In the genomic region with DNA sequence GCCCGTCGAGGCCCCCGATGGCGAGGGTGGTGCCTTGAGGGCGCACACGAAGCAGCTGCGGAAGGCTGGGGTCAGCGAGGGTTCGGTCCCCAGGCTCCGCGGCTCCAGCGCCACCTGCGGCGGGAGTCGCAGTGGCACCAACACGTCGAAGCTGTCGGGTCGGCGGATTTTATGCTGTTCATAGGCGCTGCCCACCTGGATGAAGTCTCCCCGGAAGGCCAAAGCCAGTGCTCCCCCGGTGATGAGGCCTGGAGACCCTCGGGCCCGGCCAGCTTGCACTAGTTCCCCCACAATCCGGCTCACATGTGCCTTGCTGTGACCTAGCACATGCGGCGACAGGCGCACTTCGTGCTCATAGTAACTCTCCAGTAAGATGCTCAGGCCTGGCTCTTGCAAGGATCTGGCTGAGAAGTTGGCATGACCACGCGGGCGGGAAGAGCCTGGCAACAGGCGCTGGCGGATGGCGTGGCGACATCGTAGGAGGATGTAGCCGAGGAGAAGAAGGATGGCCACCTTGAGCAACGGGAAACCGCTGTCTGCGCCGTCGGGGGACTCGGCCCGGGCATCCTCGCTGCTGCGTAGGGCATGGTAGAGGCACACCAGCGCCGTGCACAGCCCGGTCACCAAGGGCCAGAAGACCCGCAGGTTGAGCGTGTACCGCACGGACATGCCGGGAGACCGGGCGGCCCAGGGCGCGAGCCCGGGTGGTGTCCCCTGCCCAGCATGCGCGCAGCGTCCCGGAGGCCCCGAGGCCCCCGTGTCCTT, we compare ENCODE assay signal across 9 mouse cellular contexts. TPM values are rescaled to one million over a fixed set of nuclear protein-coding genes. Genes with fewer than 3 reads are reported as not detected.
DNase-seq lines count a peak whose midpoint lies in the region; ATAC-seq and TF ChIP-seq lines count a peak whose summit lies in the region.
"Had no signal": no experiment of that assay in that cellular context is flagged by ENCODE, and none has a peak within 500 bp of the region (broad histone marks: within the 10 kb centered on the region; RNA-seq: fewer than 3 reads in every experiment).

No protein-coding gene starts in this region.

- H3K9ac ChIP-seq in ES-Bruce4 (ENCODE audit: low read depth, poor library complexity, severe bottlenecking) = peak overlapping the region; percentile 81
- H3K9ac ChIP-seq in embryonic facial prominence, embryonic 13.5 days = peak overlapping the region; percentile 94
- H3K9ac ChIP-seq in limb, embryonic 15.5 days = peak overlapping the region; percentile 90
- H3K9ac ChIP-seq in midbrain, embryonic 16.5 days (ENCODE audit: low read depth, low read length) = peak overlapping the region; percentile 70

- no peak overlapping the region for H3K27ac ChIP-seq in ES-Bruce4 (ENCODE audit: insufficient read depth, low read length)
- H3K27ac ChIP-seq in embryonic facial prominence, embryonic 13.5 days = peak overlapping the region; percentile 84; the same call in 1 of the 2 replicates
- H3K27ac ChIP-seq in limb, embryonic 15.5 days = peak overlapping the region; percentile 89
- H3K27ac ChIP-seq in midbrain, embryonic 16.5 days (ENCODE audit: low read length) = no peak overlapping the region

- no peaks in the 10 kb centered on the region for H3K9me3 ChIP-seq in ES-Bruce4 (replicated peaks; ENCODE audit: control insufficient read depth, insufficient read depth, low read length, poor library complexity, severe bottlenecking)
- no peaks in the 10 kb centered on the region for H3K9me3 ChIP-seq in embryonic facial prominence, embryonic 13.5 days
- no peaks in the 10 kb centered on the region for H3K9me3 ChIP-seq in limb, embryonic 15.5 days
- H3K9me3 ChIP-seq in midbrain, embryonic 16.5 days (replicated peaks; ENCODE audit: control insufficient read depth, low read length, poor library complexity, severe bottlenecking) = no peaks in the 10 kb centered on the region; the same call in 1 of the 2 replicates

- peak overlapping the region; percentile 88 for H3K4me2 ChIP-seq in embryonic facial prominence, embryonic 13.5 days
- H3K4me2 ChIP-seq in limb, embryonic 15.5 days = peak overlapping the region; percentile 86
- H3K4me2 ChIP-seq in midbrain, embryonic 16.5 days (ENCODE audit: low read length) = peak overlapping the region; percentile 80

- peak overlapping the region; percentile 67 for H3K4me3 ChIP-seq in ES-Bruce4 (ENCODE audit: low read depth, low read length)
- H3K4me3 ChIP-seq in embryonic facial prominence, embryonic 13.5 days = peak overlapping the region; percentile 82
- peak overlapping the region; percentile 75 for H3K4me3 ChIP-seq in limb, embryonic 15.5 days
- H3K4me3 ChIP-seq in midbrain, embryonic 16.5 days (ENCODE audit: low read depth, low read length) = peak overlapping the region; percentile 47

- TF ChIP-seq CTCF in ES-Bruce4 (IDR thresholded peaks at IDR 0.05; ENCODE audit: low read depth, low read length) = peak; percentile 16

- DNase-seq in adrenal gland, postnatal 10 days = peak; percentile 41
- DNase-seq in adrenal gland, postnatal 4 days (ENCODE audit: low spot score in 2 of 2) = no peak
- peak; percentile 43 to 54 for DNase-seq in heart, postnatal 10 days
- no peak for DNase-seq in cerebellum, adult 11-12 months

- H3K36me3 ChIP-seq in ES-Bruce4 (ENCODE audit: control insufficient read depth, insufficient read depth, low read length, poor library complexity, severe bottlenecking) = no peaks in the 10 kb centered on the region
- H3K36me3 ChIP-seq in embryonic facial prominence, embryonic 13.5 days = peaks cover 7% of the 10 kb centered on the region
- peaks cover 21% of the 10 kb centered on the region for H3K36me3 ChIP-seq in limb, embryonic 15.5 days
- no peaks in the 10 kb centered on the region for H3K36me3 ChIP-seq in midbrain, embryonic 16.5 days (ENCODE audit: control insufficient read depth, insufficient read depth, low read length)

- H3K4me1 ChIP-seq in ES-Bruce4 (ENCODE audit: control insufficient read depth, insufficient read depth, low read length) = peaks cover 1% of the 10 kb centered on the region
- peaks cover 34% of the 10 kb centered on the region for H3K4me1 ChIP-seq in embryonic facial prominence, embryonic 13.5 days
- peaks cover 43% of the 10 kb centered on the region for H3K4me1 ChIP-seq in limb, embryonic 15.5 days
- H3K4me1 ChIP-seq in midbrain, embryonic 16.5 days (ENCODE audit: control insufficient read depth, insufficient read depth, low read length) = peaks cover 8% of the 10 kb centered on the region

- WGBS in embryonic facial prominence, embryonic 13.5 days = 3% methylated on average over 67 of the region's 67 CpGs
- WGBS in limb, embryonic 15.5 days = 4% methylated on average over 67 of the region's 67 CpGs
- 3% methylated on average over 62 of the region's 67 CpGs for WGBS in midbrain, embryonic 16.5 days

- no peak for TF ChIP-seq POLR2A in ES-Bruce4 (IDR thresholded peaks at IDR 0.05; ENCODE audit: insufficient read depth, low read length)

- ATAC-seq in embryonic facial prominence, embryonic 13.5 days (ENCODE audit: insufficient number of reproducible peaks, insufficient read depth, low FRiP score, low TSS enrichment, low read depth) = peak; percentile 16; the same call in 1 of the 2 replicates
- ATAC-seq in limb, embryonic 15.5 days (ENCODE audit: insufficient number of reproducible peaks, low FRiP score, low TSS enrichment, low read depth) = peak; percentile 38; the same call in 1 of the 2 replicates
- ATAC-seq in midbrain, embryonic 16.5 days = peak; percentile 79

- intact Hi-C loops in heart, postnatal 10 days (cut with DNase I) = loop anchor here (1.0 to 2.0 kb wide), 2 partner anchors 27 to 40 kb away; no protein-coding TSS in a partner anchor

- H3K27me3 ChIP-seq in ES-Bruce4 (ENCODE audit: control insufficient read depth, insufficient read depth, low read length, poor library complexity, severe bottlenecking) = no peaks in the 10 kb centered on the region
- H3K27me3 ChIP-seq in embryonic facial prominence, embryonic 13.5 days = peaks cover 24% of the 10 kb centered on the region
- H3K27me3 ChIP-seq in limb, embryonic 15.5 days = peaks cover 7% of the 10 kb centered on the region
- H3K27me3 ChIP-seq in midbrain, embryonic 16.5 days (ENCODE audit: control insufficient read depth, insufficient read depth, low read depth, low read length) = peaks cover 43% of the 10 kb centered on the region

- no peak for TF ChIP-seq EP300 in ES-Bruce4 (IDR thresholded peaks at IDR 0.05; ENCODE audit: insufficient read depth, low read depth, low read length)

RNA-seq across cellular contexts. Expression of a gene that starts 0.9 kb away (rescaled TPM):
- total RNA-seq in adrenal gland, postnatal 10 days (2021) = 10 to 100 TPM; 19.0 to 21.2 TPM
- 10 to 100 TPM; 19.8 to 22.0 TPM for total RNA-seq in adrenal gland, postnatal 4 days (2021)
- polyA plus RNA-seq in ES-Bruce4 (2011; ENCODE audit: insufficient read depth, insufficient read length, low read depth, missing spikeins) = 7.2 and 7.7 TPM in 2 replicates
- polyA plus RNA-seq in embryonic facial prominence, embryonic 13.5 days (2015; fragmentation: Nextera tagmentation; extraction: Ambion mirVana) = 5.9 and 6.6 TPM in 2 replicates
- total RNA-seq in heart, postnatal 10 days (2021) = 10 to 100 TPM; 48.3 to 49.2 TPM
- polyA plus RNA-seq in limb, embryonic 15.5 days (2015; fragmentation: Nextera tagmentation; extraction: Ambion mirVana) = 7.7 and 9.8 TPM in 2 replicates
- 0.39 and 0.75 TPM in 2 replicates for polyA plus RNA-seq in midbrain, embryonic 16.5 days (2015; fragmentation: Nextera tagmentation; extraction: Ambion mirVana)

RNA-seq across cellular contexts. Expression of a gene that starts 42.3 kb away (rescaled TPM):
- 10 to 100 TPM; 71.9 to 78.3 TPM for total RNA-seq in adrenal gland, postnatal 10 days (2021)
- 10 to 100 TPM; 48.8 to 49.8 TPM for total RNA-seq in adrenal gland, postnatal 4 days (2021)
- 29.0 and 30.8 TPM in 2 replicates for polyA plus RNA-seq in ES-Bruce4 (2011; ENCODE audit: insufficient read depth, insufficient read length, low read depth, missing spikeins)
- polyA plus RNA-seq in embryonic facial prominence, embryonic 13.5 days (2015; fragmentation: Nextera tagmentation; extraction: Ambion mirVana) = 72.2 and 88.9 TPM in 2 replicates
- total RNA-seq in heart, postnatal 10 days (2021) = 100 to 1,000 TPM; 103 to 108 TPM
- 71.6 and 78.6 TPM in 2 replicates for polyA plus RNA-seq in limb, embryonic 15.5 days (2015; fragmentation: Nextera tagmentation; extraction: Ambion mirVana)
- 79.8 and 81.4 TPM in 2 replicates for polyA plus RNA-seq in midbrain, embryonic 16.5 days (2015; fragmentation: Nextera tagmentation; extraction: Ambion mirVana)

RNA-seq across cellular contexts. Expression of a gene that starts 42.8 kb away (rescaled TPM):
- 10 to 100 TPM in 1 of 2 experiments, 1 to 10 TPM in 1; 9.0 to 11.4 TPM for total RNA-seq in adrenal gland, postnatal 10 days (2021)
- 10 to 100 TPM; 19.6 to 21.0 TPM for total RNA-seq in adrenal gland, postnatal 4 days (2021)
- 4.0 and 4.5 TPM in 2 replicates for polyA plus RNA-seq in ES-Bruce4 (2011; ENCODE audit: insufficient read depth, insufficient read length, low read depth, missing spikeins)
- 1.9 and 3.3 TPM in 2 replicates for polyA plus RNA-seq in embryonic facial prominence, embryonic 13.5 days (2015; fragmentation: Nextera tagmentation; extraction: Ambion mirVana)
- total RNA-seq in heart, postnatal 10 days (2021) = 1 to 10 TPM; 1.9 to 2.2 TPM
- polyA plus RNA-seq in limb, embryonic 15.5 days (2015; fragmentation: Nextera tagmentation; extraction: Ambion mirVana) = 1.2 and 1.6 TPM in 2 replicates
- polyA plus RNA-seq in midbrain, embryonic 16.5 days (2015; fragmentation: Nextera tagmentation; extraction: Ambion mirVana) = 22.5 and 25.9 TPM in 2 replicates
- total RNA-seq: hematopoietic stem cell, adult 5-6 weeks had no signal

Comparison
In these comparisons a context has a peak if more than half of its experiments do, and no peak if none do; other contexts are left out.
1. DNase-seq: peak in adrenal gland, postnatal 10 days (single experiment) and heart, postnatal 10 days (2 of 2); none in adrenal gland, postnatal 4 days (0 of 2) and cerebellum, adult 11-12 months (single experiment).
2. H3K27ac ChIP-seq: peak in embryonic facial prominence, embryonic 13.5 days (single experiment) and limb, embryonic 15.5 days (single experiment); none in ES-Bruce4 (single experiment) and midbrain, embryonic 16.5 days (single experiment).
3. ATAC-seq: peak in every context shown above with its lines; median percentile 79 in midbrain, embryonic 16.5 days; 38 in limb, embryonic 15.5 days; 16 in embryonic facial prominence, embryonic 13.5 days.
4. Peak in every context shown above with its lines, with median percentiles within 50 percentile points of each other: H3K4me3 ChIP-seq, H3K9ac ChIP-seq and H3K4me2 ChIP-seq.